Mouse (Mus musculus) monocyte, adult 5-6 weeks (primary cell): ENCODE measurements around the gene Zfp991. TPM values are rescaled to one million over a fixed set of nuclear protein-coding genes. Genes with fewer than 3 reads are reported as not detected.
"Not testable (repeated sequence)": the region's sequence is repeated elsewhere in the genome, so short reads cannot be mapped to it uniquely, and the experiment has no call there.

ENCODE experiments used
- ATAC-seq: fragments of 153-309, 156-312 bp; replicated peaks from 2 replicates; pipeline ENCODE4 v1.8.0; 2017; ENCODE audit warnings: mild to moderate bottlenecking; ENCODE audit not compliant: low TSS enrichment, insufficient number of reproducible peaks, severe bottlenecking, poor library complexity, low FRiP score
- total RNA-seq: library from RNA; stranded (forward); fragments of 200-1000, 200-491, 200-594 nt; gene quantifications from 3 replicates; pipeline ENCODE4 v1.2.3, GENCODE M21; 2017

The Zfp991 gene
- 25.2 to 34.9 TPM (median 30.3 TPM) in 3 replicates for total RNA-seq

DNA sequence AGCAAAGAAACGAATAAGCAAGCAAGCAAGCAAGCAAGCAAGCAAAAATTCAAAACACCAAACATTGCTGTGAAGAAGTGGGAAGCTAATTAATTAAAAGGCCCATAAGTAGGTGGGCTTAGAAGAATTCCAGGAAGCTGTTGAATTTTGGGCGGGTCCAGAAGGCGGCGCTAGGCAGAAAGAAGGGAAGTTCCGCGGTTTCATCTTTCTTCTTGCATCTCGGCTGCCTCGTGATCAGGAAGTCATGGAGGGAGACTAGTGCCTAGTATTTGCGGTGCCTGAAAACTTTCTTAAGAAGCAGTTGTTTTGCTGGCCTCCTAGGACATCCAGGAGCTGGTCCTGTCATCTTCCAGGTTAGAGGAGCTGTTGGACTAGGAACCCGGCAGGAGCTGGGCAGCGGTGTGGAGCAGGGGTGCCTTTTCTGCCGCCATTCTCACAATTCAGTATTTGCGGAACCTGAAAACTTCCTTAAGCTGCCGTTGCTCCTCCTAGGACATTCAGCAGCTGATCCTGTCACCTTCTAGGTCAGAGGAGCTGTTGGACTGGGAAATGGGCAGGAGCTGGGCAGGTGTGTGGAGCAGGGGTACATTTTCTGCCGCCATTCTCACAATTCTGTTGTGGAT lies at the start of gene Zfp991:
Gene Zfp991 (plus strand): TSS at position 202 of the 623 bp plus-strand sequence.
- ATAC-seq, result peak; percentile 70

DNA sequence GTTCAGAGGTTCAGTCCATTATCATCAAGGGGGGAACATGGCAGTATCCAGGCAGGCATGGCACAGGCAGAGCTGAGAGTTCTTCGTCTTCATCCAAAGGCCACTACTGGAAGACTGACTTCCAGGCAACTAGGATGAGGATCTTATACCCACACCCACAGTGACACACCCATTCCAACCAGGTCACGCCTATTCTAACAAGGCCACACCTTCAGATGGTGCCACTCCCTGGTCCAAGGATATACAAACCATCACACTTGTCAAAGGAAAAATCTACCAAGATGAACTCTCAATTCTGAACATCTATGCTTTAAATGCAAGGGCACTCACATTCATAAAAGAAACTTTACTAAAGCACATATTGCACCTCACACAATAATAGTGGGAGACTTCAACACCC lies 36.2 kb upstream of the Zfp991 start:
- ATAC-seq, result not testable (repeated sequence)

DNA sequence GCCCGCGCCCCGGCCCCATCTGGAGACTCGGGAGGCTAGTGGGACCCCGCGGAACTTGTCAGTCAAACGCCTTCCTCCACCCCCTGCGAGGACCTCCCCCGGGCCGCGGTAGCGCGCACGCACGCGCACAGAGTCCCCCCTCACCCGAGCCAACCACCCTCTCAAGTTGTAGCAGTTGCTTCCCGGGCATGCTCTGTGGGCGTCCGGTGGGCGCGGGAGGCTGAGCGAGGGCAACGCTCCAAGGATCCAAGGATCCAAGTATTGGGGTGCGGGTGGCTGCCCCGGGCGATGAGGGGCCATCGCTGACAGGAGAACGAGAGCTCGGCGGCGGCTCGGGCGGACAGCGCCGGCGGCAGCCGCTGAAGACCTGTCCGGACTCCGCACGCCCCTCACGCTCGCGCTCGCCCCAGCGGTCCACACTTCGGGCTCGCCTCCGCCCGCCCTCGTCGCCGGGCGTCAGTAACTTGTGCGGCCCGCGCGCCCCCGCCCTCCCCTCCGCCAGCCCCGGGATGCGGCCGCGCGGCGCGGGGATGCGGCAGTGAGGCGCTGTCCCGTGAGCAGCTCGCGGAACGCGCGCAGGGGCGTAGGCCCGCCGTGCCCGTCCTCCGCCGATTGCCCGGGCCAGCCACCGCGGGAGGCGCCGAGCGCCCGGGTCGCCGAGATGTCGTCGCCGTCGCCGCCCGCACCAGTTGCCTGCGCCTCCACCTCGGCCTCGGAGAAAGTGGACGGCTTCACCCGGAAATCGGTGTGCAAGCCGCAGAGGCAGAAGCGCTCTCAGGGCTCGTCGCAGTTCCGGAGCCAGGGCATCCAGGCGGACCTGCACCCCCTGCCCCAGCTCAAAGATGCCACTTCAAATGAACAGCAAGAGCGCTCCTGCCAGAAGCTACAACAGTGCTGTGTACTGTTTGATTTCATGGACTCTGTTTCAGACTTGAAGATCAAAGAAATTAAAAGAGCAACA lies 29.9 kb upstream of the Zfp991 start:
- not testable (repeated sequence) for ATAC-seq

DNA sequence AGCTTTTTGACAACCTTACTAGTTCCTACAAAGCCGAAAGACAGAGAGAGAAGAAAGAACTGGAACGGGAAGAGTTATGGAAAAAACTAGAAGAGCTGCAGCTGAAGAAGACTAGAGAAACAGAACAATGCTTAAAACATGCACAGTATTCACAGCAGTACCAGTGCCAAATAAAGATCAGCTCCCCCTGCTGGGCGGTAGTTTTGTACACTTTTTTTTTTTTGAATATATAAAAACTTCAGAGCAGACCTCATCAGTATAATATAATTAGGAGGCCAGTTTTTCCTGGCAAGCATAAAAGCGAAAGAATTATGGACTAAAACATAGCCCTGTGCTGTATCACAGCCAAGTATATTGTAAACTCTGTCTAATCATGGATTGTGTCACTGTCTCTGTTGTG lies 28.0 kb upstream of the Zfp991 start:
- ATAC-seq, result not testable (repeated sequence)

DNA sequence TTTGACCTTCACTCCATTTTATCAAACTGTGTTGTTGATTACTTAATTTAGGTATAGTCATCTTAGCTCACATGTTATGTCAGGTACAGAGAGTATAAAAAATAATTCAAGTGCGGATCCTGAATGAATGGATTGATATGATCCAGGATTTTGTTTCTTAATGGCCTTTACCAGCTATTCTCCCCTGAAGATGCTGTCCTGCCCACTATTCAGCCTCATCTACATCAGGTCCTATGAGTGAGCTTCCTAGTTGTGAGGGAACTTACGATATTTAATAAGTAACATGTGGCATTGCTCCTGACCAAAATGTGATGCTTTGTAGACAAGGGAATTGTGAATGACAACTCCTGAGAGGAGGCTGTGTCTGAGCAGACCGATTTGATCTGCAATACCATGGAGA lies 14.0 kb upstream of the Zfp991 start:
- ATAC-seq, result not testable (repeated sequence)

DNA sequence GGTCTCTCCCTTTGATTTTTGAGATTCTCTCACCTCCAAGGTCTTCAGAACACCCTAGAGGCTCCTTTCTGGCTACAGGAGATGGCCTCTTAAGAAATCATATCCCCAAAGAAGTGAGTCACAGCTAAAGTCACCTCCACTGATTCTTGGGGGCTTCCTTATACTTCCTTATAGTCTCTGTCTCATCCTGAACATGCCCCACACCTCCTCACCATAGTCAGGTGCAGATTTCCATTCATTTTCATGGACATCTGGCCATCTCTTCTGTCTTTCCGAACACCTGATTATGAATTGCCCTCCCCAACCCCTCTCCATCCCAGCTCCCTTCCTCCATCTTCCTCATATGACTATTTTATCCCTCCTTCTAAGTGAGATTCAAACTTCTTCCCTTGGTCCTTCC lies 9.6 kb upstream of the Zfp991 start:
- ATAC-seq, result not testable (repeated sequence)

DNA sequence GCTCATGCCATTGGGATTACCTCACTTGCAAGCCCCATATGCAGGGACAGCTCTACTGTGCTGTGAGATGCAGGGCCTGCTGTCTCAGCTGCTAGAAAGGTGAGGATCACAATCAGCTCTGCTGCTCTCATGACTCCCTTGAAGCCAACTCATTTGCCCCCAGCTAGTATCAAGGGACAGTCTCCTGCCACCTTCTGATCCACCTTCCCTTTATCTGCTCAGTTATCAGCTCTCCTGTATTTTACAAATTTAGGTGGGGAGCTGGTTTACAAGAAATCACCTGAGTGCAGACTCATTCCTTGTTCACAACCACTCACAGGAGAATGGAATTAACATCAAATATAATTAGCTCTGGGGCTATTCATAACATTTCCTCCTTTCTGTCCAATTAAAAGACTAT lies 8.0 kb upstream of the Zfp991 start:
- ATAC-seq, result not testable (repeated sequence)

DNA sequence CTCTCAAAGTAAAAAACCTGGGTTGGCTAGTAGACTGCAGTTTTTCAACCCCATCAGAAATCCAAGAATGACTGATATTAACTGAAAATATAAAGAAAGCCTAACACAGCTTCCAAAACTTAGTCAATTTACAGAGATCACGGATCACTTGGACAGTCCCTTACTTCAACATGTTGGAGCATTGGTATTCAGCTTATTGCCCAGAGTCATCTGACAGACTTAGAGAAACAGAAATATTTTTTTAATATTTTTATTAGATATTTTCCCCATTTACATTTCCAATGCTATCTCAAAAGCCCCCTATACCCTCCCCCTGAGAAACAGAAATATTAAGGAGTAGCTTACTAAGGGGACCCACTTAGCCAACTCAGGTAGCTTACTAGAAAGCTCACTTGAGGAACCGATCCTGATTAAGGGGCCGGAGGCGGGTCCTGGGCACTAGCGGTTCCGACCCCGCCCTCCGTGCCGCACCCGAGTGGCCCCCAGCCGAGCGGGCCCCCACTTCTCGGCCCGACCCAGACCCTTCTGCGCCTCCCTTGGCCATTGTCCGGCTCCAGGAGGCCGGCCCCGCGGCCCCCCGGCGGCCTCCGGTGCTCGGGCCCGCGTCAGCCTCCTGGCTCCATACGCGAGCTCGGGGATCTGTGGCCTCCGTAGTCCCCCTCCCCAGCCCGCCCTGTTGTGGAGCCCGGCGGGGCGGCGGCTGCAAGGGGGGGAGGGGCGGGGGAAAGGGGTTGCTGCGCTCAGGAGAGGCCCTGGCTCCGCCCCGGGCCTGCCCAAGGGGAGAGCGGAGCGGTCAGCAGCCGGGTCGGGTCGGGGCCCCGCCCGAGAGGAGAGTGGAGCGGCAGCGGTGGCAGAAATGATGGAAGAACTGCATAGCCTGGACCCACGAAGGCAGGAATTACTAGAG lies 7.2 kb upstream of the Zfp991 start:
- peak; percentile 61; the same call in 1 of the 2 replicates for ATAC-seq

DNA sequence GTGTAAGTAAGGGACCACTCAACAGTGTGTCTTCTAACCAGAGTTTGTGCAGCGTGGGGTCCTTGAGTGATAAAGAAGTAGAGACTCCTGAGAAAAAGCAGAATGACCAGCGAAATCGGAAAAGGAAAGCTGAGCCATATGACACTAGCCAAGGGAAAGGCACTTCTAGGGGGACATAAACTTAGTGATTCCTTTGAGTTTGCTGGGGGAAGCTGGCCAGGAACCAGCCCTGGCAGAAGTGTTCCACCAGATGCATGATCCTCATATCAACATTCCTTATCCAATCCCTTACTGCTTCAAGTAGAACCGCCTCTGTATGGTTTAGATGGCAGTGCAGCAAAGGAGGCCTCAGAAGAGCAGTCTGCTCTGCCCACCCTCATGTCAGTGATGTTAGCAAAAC lies 6.5 kb upstream of the Zfp991 start:
- ATAC-seq, result not testable (repeated sequence)

DNA sequence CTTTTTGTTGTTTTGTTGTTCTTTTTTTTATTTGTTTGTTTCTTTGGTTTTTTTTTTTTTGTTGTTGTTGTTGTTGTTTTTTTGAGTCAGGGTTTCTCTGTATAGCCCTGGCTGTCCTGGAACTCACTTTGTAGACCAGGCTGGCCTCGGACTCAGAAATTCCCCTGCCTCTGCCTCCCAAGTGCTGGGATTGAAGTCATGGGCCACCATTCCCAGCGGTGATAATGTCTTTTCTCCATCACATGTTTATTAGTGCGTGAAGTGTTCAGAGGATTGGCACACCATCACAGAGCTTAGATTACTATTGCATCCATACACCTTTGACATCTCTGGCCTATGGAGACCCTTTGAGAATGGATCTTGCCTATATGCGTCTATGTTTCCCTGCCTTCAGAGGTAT lies 6.0 kb upstream of the Zfp991 start:
- not testable (repeated sequence) for ATAC-seq

DNA sequence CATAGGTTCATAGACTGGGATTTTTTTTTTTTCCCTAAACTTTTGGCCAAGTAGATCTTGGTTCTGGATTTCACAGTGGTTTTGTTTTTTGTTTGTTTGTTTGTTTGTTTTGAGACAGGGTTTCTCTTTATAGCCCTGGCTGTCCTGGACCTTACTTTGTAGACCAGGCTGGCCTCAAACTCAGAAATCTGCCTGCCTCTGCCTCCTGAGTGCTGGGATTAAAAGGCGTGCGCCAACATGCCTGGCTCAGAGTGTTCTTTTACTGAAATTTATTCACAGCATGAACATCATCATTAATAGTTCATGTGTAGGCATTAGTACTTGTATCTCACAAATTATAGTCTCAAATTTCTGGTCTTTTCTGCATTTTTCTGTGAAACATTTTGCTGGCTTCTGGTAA lies 5.4 kb upstream of the Zfp991 start:
- not testable (repeated sequence) for ATAC-seq

DNA sequence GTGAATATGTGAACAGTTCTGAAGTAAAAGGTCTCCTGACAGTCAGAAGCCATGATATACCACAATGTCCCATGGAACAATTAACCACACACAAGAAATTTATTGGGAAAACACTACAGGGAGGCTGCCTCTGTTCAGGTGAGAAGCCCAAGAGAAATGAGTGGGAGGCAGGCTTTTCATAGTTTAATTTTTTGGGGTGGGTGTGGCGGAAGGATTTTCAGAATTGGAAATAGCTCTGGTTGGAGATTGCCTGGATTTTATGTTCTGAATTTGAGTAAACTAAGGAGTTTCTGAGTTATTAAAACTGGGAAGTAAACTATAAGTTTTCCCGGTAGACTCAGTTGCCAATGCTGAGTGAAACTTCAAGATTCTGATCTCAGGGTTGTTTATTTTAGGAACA lies 4.7 kb upstream of the Zfp991 start:
- not testable (repeated sequence) for ATAC-seq

DNA sequence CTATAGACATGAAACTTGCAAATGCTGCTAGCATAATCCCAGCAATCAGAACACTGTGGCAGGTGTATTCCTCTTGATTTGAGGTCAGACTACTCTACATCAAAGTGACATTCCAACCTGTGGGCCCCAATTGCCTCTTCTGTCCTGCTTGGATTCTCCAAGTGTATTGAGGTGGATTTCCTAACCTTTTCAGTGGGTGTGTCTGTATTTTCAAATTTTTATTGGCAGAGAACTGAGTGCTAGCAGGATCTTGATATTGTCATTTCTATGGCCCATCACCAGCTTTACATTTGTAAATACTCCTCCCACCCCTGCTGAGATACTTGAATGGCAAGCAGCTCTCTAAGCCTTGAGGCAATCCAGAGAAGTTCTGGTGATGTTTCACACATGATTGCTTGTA lies 3.7 kb upstream of the Zfp991 start:
- not testable (repeated sequence) for ATAC-seq

DNA sequence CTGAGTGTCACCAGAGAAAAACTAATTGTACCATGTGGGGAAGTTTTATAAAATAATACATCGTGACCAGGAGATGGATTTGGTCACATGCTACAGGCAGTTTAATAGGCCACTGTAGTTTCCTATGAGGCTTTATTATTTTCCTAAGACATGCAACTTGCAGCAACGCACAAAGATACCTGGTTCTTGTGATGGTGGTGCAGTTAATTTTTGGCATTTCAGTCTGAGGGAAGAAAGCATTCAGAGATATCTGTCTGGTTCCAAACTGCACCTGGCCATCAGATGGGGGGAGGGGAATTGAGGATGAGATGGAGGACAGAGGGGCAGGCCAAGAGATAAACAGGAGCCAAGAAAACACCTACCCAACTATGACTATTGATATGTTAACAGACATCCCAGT lies 1.8 kb downstream of the Zfp991 start:
- not testable (repeated sequence) for ATAC-seq

DNA sequence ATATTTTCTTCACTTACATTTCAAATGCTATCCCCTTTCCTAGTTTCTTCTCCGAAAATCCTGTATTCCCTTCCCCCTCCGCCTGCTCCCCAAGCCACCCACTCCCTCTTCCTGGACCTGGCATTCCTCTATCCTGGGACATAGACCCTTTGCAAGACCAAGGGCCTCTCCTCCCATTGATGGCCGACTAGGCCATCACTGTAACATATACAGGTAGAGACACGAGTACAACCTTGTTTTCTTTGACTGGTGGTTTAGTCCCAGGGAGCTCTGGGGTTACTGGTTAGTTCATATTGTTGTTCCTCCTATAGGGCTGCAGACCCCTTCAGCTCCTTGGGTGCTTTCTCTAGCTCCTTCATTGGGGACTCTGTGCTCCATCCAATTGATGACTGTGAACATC lies 9.9 kb downstream of the Zfp991 start:
- ATAC-seq, result not testable (repeated sequence)

DNA sequence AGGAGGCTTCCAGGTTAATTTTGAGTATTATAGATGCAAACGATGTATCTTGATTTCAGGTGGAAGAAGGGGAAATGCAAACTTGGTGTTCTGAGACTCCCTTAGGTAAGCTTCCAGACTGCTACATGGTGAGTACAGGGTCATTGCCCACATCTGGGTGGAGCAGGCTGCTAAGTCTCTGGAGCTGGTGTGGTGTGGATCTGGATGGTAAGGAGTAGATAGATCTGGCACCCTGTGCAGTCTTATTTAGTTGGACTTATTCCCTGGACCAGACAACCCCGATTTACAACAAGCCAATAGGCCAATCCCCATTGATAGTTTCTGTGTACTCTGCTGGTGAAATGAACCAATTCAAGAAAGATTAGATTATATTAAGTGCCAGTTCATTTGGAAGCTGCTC lies 33.4 kb downstream of the Zfp991 start:
- peak; percentile 71; the same call in 1 of the 2 replicates for ATAC-seq

DNA sequence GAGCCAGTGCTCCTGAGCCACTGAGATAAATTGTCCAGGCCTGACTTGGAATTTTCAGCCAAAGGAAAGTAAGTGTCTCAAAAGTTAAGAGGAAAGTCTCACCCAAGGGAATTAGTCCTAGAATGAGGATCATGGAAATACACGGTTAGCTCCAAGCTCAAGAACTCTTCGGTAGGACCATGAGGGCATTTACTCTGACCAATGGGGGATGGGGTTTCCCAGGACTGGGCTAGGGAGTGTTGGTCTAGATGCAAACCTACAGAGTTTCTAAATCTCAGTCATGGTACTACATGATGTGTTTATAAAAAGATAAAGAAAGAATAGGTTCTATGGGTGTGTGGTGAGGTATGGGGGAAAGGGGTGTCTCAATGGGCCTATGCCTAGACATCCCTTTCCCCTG lies 38.7 kb downstream of the Zfp991 start:
- ATAC-seq, result not testable (repeated sequence)

DNA sequence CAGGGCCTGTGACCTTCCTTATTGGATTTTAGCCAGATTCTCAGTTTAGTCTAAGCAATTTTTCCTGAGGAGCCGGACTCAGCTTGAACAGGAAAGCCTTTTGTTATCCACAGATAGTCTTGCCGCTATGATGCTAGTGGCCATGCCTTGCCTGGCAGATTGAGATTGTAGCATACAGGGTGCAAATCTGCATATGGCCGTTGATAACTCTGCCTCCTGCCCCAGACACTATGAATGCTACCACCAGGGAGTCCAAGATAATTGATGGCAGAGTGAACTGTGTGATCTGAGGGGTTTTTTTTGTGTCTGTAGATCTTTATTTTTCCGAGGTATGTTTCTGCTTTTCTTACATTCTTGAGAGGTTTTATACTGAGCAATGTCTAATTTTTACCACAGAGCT lies 39.7 kb downstream of the Zfp991 start:
- not testable (repeated sequence) for ATAC-seq
